ENCODE assay signal across 17 mouse cellular contexts in genomic region chr13:107340802-107341364, GRCm38 (mm10).
DNase-seq lines count a peak whose midpoint lies in the region; ATAC-seq and TF ChIP-seq lines count a peak whose summit lies in the region.
"Had no signal": no experiment of that assay in that cellular context is flagged by ENCODE, and none has a peak within 500 bp of the region (broad histone marks: within the 10 kb centered on the region; RNA-seq: fewer than 3 reads in every experiment).

No protein-coding gene starts in this region.

- H3K27me3 ChIP-seq in hindbrain, embryonic 15.5 days: no peaks in the 10 kb centered on the region
- no peaks in the 10 kb centered on the region for H3K27me3 ChIP-seq in hindbrain, embryonic 12.5 days
- no peaks in the 10 kb centered on the region for H3K27me3 ChIP-seq in stomach, embryonic 14.5 days (ENCODE audit: control insufficient read depth, insufficient read depth, low read length)
- H3K27me3 ChIP-seq in stomach, postnatal 0 days (ENCODE audit: control insufficient read depth, insufficient read depth, low read length): no peaks in the 10 kb centered on the region
- H3K27me3 ChIP-seq in stomach, embryonic 16.5 days (ENCODE audit: control insufficient read depth, insufficient read depth, low read length): no peaks in the 10 kb centered on the region
- H3K27me3 ChIP-seq: midbrain, embryonic 15.5 days had no signal

- H3K4me3 ChIP-seq in hindbrain, embryonic 15.5 days: no peak overlapping the region
- no peak overlapping the region for H3K4me3 ChIP-seq in hindbrain, embryonic 12.5 days
- H3K4me3 ChIP-seq in lung, adult 2 months (replicated peaks; ENCODE audit: extremely low read depth, low read depth, low read length): no peak overlapping the region
- no peak overlapping the region for H3K4me3 ChIP-seq in stomach, embryonic 14.5 days (ENCODE audit: low read depth, low read length)
- H3K4me3 ChIP-seq in stomach, postnatal 0 days (ENCODE audit: low read depth, low read length): no peak overlapping the region
- no peak overlapping the region for H3K4me3 ChIP-seq in stomach, embryonic 16.5 days (replicated peaks; ENCODE audit: low read length)
- H3K4me3 ChIP-seq: megakaryocyte, embryonic 14.5 days; midbrain, embryonic 15.5 days had no signal

- no peak overlapping the region for H3K9ac ChIP-seq in hindbrain, embryonic 15.5 days
- H3K9ac ChIP-seq in hindbrain, embryonic 12.5 days: no peak overlapping the region
- H3K9ac ChIP-seq in stomach, embryonic 14.5 days (replicated peaks; ENCODE audit: low read depth, low read length): no peak overlapping the region
- H3K9ac ChIP-seq in stomach, postnatal 0 days (ENCODE audit: low read length): no peak overlapping the region
- H3K9ac ChIP-seq in stomach, embryonic 16.5 days (ENCODE audit: low read length): no peak overlapping the region
- H3K9ac ChIP-seq: midbrain, embryonic 15.5 days had no signal

- H3K4me1 ChIP-seq in hindbrain, embryonic 15.5 days (replicated peaks): peaks cover 6% of the 10 kb centered on the region; the same call in 1 of the 2 replicates
- H3K4me1 ChIP-seq in hindbrain, embryonic 12.5 days: no peaks in the 10 kb centered on the region
- H3K4me1 ChIP-seq in lung, adult 2 months (ENCODE audit: control insufficient read depth, insufficient read depth, low read length): no peaks in the 10 kb centered on the region
- H3K4me1 ChIP-seq in stomach, embryonic 14.5 days (ENCODE audit: control insufficient read depth, insufficient read depth, low read length): peaks cover 3% of the 10 kb centered on the region; the same call in 1 of the 2 replicates
- H3K4me1 ChIP-seq in stomach, postnatal 0 days (replicated peaks; ENCODE audit: control insufficient read depth, insufficient read depth): no peaks in the 10 kb centered on the region; the same call in 1 of the 2 replicates
- peaks cover 3% of the 10 kb centered on the region for H3K4me1 ChIP-seq in stomach, embryonic 16.5 days (ENCODE audit: control insufficient read depth, insufficient read depth, low read length)
- H3K4me1 ChIP-seq: megakaryocyte, embryonic 14.5 days had no signal

- no peaks in the 10 kb centered on the region for H3K9me3 ChIP-seq in hindbrain, embryonic 15.5 days
- H3K9me3 ChIP-seq in hindbrain, embryonic 12.5 days (replicated peaks): no peaks in the 10 kb centered on the region
- H3K9me3 ChIP-seq in stomach, embryonic 14.5 days (ENCODE audit: control insufficient read depth, low read depth, low read length): no peaks in the 10 kb centered on the region
- no peaks in the 10 kb centered on the region for H3K9me3 ChIP-seq in stomach, postnatal 0 days (ENCODE audit: control insufficient read depth, low read length)
- no peaks in the 10 kb centered on the region for H3K9me3 ChIP-seq in stomach, embryonic 16.5 days (replicated peaks; ENCODE audit: control insufficient read depth, low read length)
- H3K9me3 ChIP-seq: megakaryocyte, embryonic 14.5 days; midbrain, embryonic 15.5 days had no signal

- 52% methylated on average over 11 of the region's 11 CpGs for WGBS in hindbrain, embryonic 15.5 days
- 76% methylated on average over 11 of the region's 11 CpGs for WGBS in hindbrain, embryonic 12.5 days
- WGBS in lung, adult 2 months: 59% methylated on average over 11 of the region's 11 CpGs
- 43% methylated on average over 11 of the region's 11 CpGs for WGBS in stomach, embryonic 14.5 days
- WGBS in stomach, postnatal 0 days: 42% methylated on average over 11 of the region's 11 CpGs
- WGBS in stomach, embryonic 16.5 days: 41% methylated on average over 11 of the region's 11 CpGs

- TF ChIP-seq POLR2A in lung, adult 2 months (IDR thresholded peaks at IDR 0.05; ENCODE audit: borderline replicate concordance, extremely low read depth, low read depth, low read length): no peak

- peak; percentile 17 for DNase-seq in lung, postnatal 10 days
- no peak for DNase-seq in lung, adult 2 months
- no peak for DNase-seq in stomach, postnatal 0 days (ENCODE audit: low spot score)
- DNase-seq: adrenal gland, postnatal 36 days; cerebellum, adult 11 months; cerebellum, adult 9-11 months; heart, postnatal 36 days; kidney, adult 2 months; kidney, postnatal 14 days; right cerebral cortex, adult 18-20 months had no signal

- H3K27ac ChIP-seq in hindbrain, embryonic 15.5 days (replicated peaks): peak overlapping the region; percentile 34; the same call in 1 of the 2 replicates
- H3K27ac ChIP-seq in hindbrain, embryonic 12.5 days: no peak overlapping the region
- peak overlapping the region; percentile 15; the same call in 1 of the 2 replicates for H3K27ac ChIP-seq in stomach, embryonic 14.5 days (ENCODE audit: low read length)
- no peak overlapping the region for H3K27ac ChIP-seq in stomach, postnatal 0 days (replicated peaks)
- H3K27ac ChIP-seq in stomach, embryonic 16.5 days (ENCODE audit: low read length): peak overlapping the region; percentile 42; the same call in 1 of the 2 replicates
- H3K27ac ChIP-seq: midbrain, embryonic 15.5 days had no signal

- ATAC-seq in hindbrain, embryonic 15.5 days (ENCODE audit: low FRiP score, low read depth): no peak; the same call in 1 of the 2 replicates
- no peak for ATAC-seq in hindbrain, embryonic 12.5 days (ENCODE audit: low FRiP score)
- no peak for ATAC-seq in stomach, embryonic 14.5 days (ENCODE audit: insufficient number of reproducible peaks, insufficient read depth, low FRiP score, low read depth)
- ATAC-seq in stomach, postnatal 0 days (ENCODE audit: low FRiP score, low TSS enrichment): no peak
- ATAC-seq in stomach, embryonic 16.5 days (ENCODE audit: insufficient read depth, low FRiP score): no peak
- no peak for ATAC-seq in megakaryocyte progenitor cell, adult 5-6 weeks (replicated peaks; ENCODE audit: poor library complexity)
- ATAC-seq: midbrain, embryonic 15.5 days had no signal

- no peak for TF ChIP-seq CTCF in lung, adult 2 months (IDR thresholded peaks at IDR 0.05; ENCODE audit: insufficient read depth, low read length)
- TF ChIP-seq CTCF in stomach, postnatal 0 days (IDR thresholded peaks at IDR 0.05; ENCODE audit: low read depth): no peak

- no peak overlapping the region for H3K4me2 ChIP-seq in hindbrain, embryonic 15.5 days
- no peak overlapping the region for H3K4me2 ChIP-seq in hindbrain, embryonic 12.5 days (replicated peaks)
- H3K4me2 ChIP-seq in stomach, embryonic 14.5 days (replicated peaks; ENCODE audit: low read depth, low read length): no peak overlapping the region
- no peak overlapping the region for H3K4me2 ChIP-seq in stomach, postnatal 0 days (replicated peaks; ENCODE audit: low read depth)
- H3K4me2 ChIP-seq in stomach, embryonic 16.5 days (ENCODE audit: low read depth, low read length): no peak overlapping the region
- H3K4me2 ChIP-seq: midbrain, embryonic 15.5 days had no signal

- TF ChIP-seq EP300 in stomach, postnatal 0 days (optimal IDR thresholded peaks at IDR 0.05): no peak

- no peaks in the 10 kb centered on the region for H3K36me3 ChIP-seq in hindbrain, embryonic 15.5 days
- no peaks in the 10 kb centered on the region for H3K36me3 ChIP-seq in hindbrain, embryonic 12.5 days
- H3K36me3 ChIP-seq in stomach, embryonic 14.5 days (ENCODE audit: control insufficient read depth, insufficient read depth, low read length): no peaks in the 10 kb centered on the region
- no peaks in the 10 kb centered on the region for H3K36me3 ChIP-seq in stomach, postnatal 0 days (ENCODE audit: control insufficient read depth, insufficient read depth, low read length)
- no peaks in the 10 kb centered on the region for H3K36me3 ChIP-seq in stomach, embryonic 16.5 days (ENCODE audit: control insufficient read depth, insufficient read depth, low read length)
- H3K36me3 ChIP-seq: midbrain, embryonic 15.5 days had no signal

Comparison
In these comparisons a context has a peak if more than half of its experiments do, and no peak if none do; other contexts are left out.
1. H3K27ac ChIP-seq: peak in hindbrain, embryonic 15.5 days (single experiment), stomach, embryonic 14.5 days (single experiment) and stomach, embryonic 16.5 days (single experiment); none in hindbrain, embryonic 12.5 days (single experiment) and stomach, postnatal 0 days (single experiment).